Mouse (Mus musculus): ENCODE results near the gene Ccl9.

Gene Ccl9

GRCm38 (mm10) chr11:83534609-83535423 lies 43.6 kb downstream of the Ccl9 start:
- no peak for DNase-seq

GRCm38 (mm10) chr11:83534143-83534542 lies 44.3 kb downstream of the Ccl9 start:
- no peak for DNase-seq

- no peak for DNase-seq
Measured at GRCm38 (mm10) chr11:83533192-83533591, 45.2 kb downstream of the Ccl9 start.

- DNase-seq: no peak
Measured at GRCm38 (mm10) chr11:83530360-83530759, 48.1 kb downstream of the Ccl9 start, which contains the start of gene Ccl5. Gene Ccl5 (minus strand): TSS chr11:83530518.

GRCm38 (mm10) chr11:83529024-83529423 lies 49.4 kb downstream of the Ccl9 start:
- DNase-seq: no peak

Measured in thymus, postnatal 14 days (tissue).